Mouse (Mus musculus) limb, embryonic 14.5 days (tissue): ENCODE results near the gene Slc7a4. TPM values are rescaled to one million over a fixed set of nuclear protein-coding genes. Genes with fewer than 3 reads are reported as not detected.

Source experiments
- ATAC-seq: fragments of 200-750 bp; cut with Nextera tagmentation; 2 replicates; pipeline ENCODE4 v1.8.0; 2017; ENCODE audit warnings: low read depth, moderate number of reproducible peaks, moderate TSS enrichment; ENCODE audit not compliant: low FRiP score
- DNase-seq: peaks from one replicate; pipeline ENCODE4 v3.0.0-alpha.2; 2015; ENCODE audit warnings: low spot score
- H3K27ac ChIP-seq: fragments of 300-500 bp; sonication (generic); replicated peaks from 2 replicates; pipeline ENCODE4 v1.5.1; 2014; ENCODE audit warnings: low read depth, mild to moderate bottlenecking, low read length, moderate library complexity, mixed read lengths
- H3K27me3 ChIP-seq: fragments of 300-500 bp; sonication (generic); 2 replicates; pipeline ENCODE4 v1.6.1; 2014; ENCODE audit warnings: low read length, mixed read lengths; ENCODE audit not compliant: control insufficient read depth, insufficient read depth
- H3K36me3 ChIP-seq: fragments of 300-500 bp; sonication (generic); 2 replicates; pipeline ENCODE4 v1.6.1; 2014; ENCODE audit warnings: mild to moderate bottlenecking, low read length, moderate library complexity, mixed read lengths; ENCODE audit not compliant: control insufficient read depth, insufficient read depth
- H3K4me1 ChIP-seq: fragments of 300-500 bp; sonication (generic); 2 replicates; pipeline ENCODE4 v1.6.1; 2014; ENCODE audit warnings: antibody characterized with exemption, low read length, mixed read lengths; ENCODE audit not compliant: control insufficient read depth, insufficient read depth
- H3K4me2 ChIP-seq: fragments of 300-500 bp; sonication (generic); replicated peaks from 2 replicates; pipeline ENCODE4 v1.6.1; 2014; ENCODE audit warnings: low read depth, mild to moderate bottlenecking, low read length, moderate library complexity; ENCODE audit not compliant: severe bottlenecking
- H3K4me3 ChIP-seq: fragments of 300-500 bp; sonication (generic); replicated peaks from 2 replicates; pipeline ENCODE4 v1.5.1; 2014; ENCODE audit warnings: low read length
- H3K9ac ChIP-seq: fragments of 300-500 bp; sonication (generic); 2 replicates; pipeline ENCODE4 v1.6.1; 2014; ENCODE audit warnings: mild to moderate bottlenecking, low read depth, low read length, moderate library complexity; ENCODE audit not compliant: severe bottlenecking
- H3K9me3 ChIP-seq: fragments of 300-500 bp; sonication (generic); 2 replicates; pipeline ENCODE4 v1.6.1; 2016; ENCODE audit warnings: low read length; ENCODE audit not compliant: control insufficient read depth
- POLR2A ChIP-seq: fragments of 200-500 bp; IDR thresholded peaks from 2 replicates; pipeline ENCODE4 v1.8.0; 2012; ENCODE audit warnings: inconsistent platforms, mild to moderate bottlenecking, moderate library complexity, borderline replicate concordance; ENCODE audit not compliant: insufficient read depth, insufficient read length; ENCODE audit errors: extremely low read depth
- WGBS: fragments of 180-500 bp; shearing (Covaris S2); extraction: QIAGEN DNeasy Blood & Tissue Kit; methylation state at CpG from one replicate; pipeline ENCODE4 v1.1.7; 2014; 5-methylcytosine and 5-hydroxymethylcytosine counted together
- polyA plus RNA-seq, 2 experiments: library from polyadenylated mRNA; depleted of rRNA in 1 of 2; stranded (reverse) in 1 of 2; unstranded in 1 of 2; fragments of >200 nt; fragmentation: Nextera tagmentation in 1 of 2; extraction: Ambion mirVana in 1 of 2; gene quantifications; 2 replicates each; pipeline versions ENCODE4 v1.2.1 to v1.2.3; 2012 to 2014

Gene Slc7a4
- polyA plus RNA-seq, 2 experiments = 7.7 to 8.0 TPM

DNA sequence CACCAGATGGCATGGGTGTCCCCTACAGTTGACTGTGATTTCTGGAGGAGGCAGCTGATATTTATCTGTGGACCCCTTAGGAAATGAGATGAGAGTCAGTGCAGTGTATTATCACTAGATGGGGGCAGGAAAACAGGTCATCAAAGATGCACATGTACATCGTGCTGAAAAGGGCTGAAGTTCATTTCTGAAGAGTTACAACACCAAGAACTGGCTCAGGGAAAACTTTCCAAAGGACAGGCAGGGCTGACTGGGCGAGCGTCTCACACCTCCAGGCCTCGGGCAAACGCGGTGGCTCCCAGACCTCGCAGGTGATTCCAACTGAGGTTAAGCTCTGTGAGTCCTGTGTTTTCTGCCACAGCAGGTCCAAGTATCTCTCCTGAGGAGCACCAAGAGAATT lies 30.2 kb downstream of the Slc7a4 start:
- no peak for TF ChIP-seq POLR2A
- H3K4me2 ChIP-seq = no peak overlapping the region
- no peak overlapping the region for H3K4me3 ChIP-seq
- no peak for ATAC-seq
- no peaks in the 10 kb centered on the region for H3K27me3 ChIP-seq
- no peak overlapping the region for H3K9ac ChIP-seq
- DNase-seq = no peak
- H3K36me3 ChIP-seq = no peaks in the 10 kb centered on the region
- H3K27ac ChIP-seq = no peak overlapping the region
- 0 out of 2 replicates have a peak, but pooled peaks cover 10% of the 10 kb centered on the region for H3K4me1 ChIP-seq
- 69% methylated on average over 7 of the region's 7 CpGs for WGBS
- no peaks in the 10 kb centered on the region for H3K9me3 ChIP-seq

DNA sequence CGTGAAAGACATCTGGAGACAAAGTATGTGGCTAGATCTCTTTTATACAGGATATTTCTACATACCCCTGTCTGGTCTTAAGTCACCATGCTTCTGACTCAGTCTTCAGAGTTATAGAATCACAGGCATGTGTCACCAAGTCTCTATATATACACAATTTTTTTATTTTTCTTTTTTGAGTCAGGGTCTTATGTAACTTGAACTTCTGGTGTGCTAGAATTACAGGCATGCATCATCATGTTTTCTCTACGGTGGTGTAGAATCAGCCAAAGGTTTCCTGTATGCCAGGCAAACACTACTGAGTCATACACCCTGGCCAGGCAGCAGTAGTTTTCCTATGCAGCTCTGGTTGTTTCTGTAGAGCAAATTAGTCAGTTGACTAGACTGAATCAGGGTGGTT lies 40.4 kb downstream of the Slc7a4 start:
- no peak for TF ChIP-seq POLR2A
- 64% methylated on average over 2 of the region's 2 CpGs for WGBS

DNA sequence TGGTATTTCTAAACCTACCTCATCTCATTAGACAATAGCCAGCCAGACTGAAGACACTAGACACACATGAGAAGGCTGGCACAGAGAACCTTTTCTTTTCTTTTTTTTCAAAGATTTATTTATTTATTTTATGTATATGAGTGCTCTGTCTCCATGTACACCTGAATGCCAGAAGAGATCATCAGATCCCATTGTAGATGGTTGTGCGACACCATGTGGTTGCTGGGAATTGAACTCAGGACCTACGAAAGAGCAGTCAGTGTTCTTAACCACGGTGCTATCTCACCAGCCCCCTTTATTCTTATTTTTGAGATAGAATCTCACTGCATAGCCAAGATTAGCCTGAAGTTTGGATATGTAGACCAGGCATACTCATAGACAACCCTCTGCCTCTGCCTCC lies 46.4 kb downstream of the Slc7a4 start:
- Histone ChIP-seq H3K4me1 (peaks cover 4% of the 10 kb centered on the region), H3K36me3 (no peaks in the 10 kb centered on the region), H3K9me3 (no peaks in the 10 kb centered on the region), H3K27ac (no peak overlapping the region), H3K9ac (no peak overlapping the region), H3K27me3 (no peaks in the 10 kb centered on the region), H3K4me2 (no peak overlapping the region), H3K4me3 (no peak overlapping the region)
- DNase-seq = no peak
- WGBS = 87% methylated on average over 3 of the region's 3 CpGs
- ATAC-seq = no peak
- no peak for TF ChIP-seq POLR2A

More for the DNA sequence above, 40.4 kb downstream of the Slc7a4 start:
- no peak overlapping the region for H3K9ac ChIP-seq
- no peak overlapping the region for H3K4me2 ChIP-seq
- no peak for DNase-seq
- no peaks in the 10 kb centered on the region for H3K27me3 ChIP-seq
- ATAC-seq = no peak
- no peaks in the 10 kb centered on the region for H3K36me3 ChIP-seq
- no peaks in the 10 kb centered on the region for H3K4me1 ChIP-seq
- no peaks in the 10 kb centered on the region for H3K9me3 ChIP-seq
- no peak overlapping the region for H3K27ac ChIP-seq
- H3K4me3 ChIP-seq = no peak overlapping the region

DNA sequence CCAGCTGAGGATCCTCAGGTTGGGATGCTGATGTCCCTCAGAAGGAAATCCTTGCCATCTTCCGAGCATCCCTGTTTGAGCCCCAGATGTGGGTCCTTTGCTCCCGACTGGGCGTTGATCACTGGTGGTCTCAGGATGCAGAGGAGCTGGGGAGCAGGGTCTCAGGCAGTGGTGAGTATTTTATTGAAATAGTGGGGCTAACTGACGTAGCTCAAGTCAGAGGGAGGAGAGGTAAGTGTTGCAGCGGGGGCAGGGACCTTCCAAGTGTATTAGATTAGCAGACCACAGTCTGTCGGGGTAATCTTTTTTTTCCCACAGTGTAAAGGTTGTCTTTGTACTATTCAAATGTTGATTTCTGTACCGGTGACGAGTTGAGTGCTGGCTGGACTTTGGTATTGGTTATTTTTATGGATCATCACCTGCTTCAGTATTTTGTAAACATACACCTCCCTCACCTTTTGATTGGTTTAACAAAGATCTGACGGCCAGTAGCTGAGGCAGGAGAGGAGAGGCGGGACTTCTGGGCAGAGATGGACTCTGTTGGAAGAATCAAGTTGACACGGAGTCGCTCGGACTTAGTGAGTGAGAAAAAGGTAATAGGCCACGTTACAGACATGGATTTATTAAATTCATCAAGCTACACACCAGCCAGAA lies 50.2 kb downstream of the Slc7a4 start:
- H3K4me1 ChIP-seq = peaks cover 15% of the 10 kb centered on the region

DNA sequence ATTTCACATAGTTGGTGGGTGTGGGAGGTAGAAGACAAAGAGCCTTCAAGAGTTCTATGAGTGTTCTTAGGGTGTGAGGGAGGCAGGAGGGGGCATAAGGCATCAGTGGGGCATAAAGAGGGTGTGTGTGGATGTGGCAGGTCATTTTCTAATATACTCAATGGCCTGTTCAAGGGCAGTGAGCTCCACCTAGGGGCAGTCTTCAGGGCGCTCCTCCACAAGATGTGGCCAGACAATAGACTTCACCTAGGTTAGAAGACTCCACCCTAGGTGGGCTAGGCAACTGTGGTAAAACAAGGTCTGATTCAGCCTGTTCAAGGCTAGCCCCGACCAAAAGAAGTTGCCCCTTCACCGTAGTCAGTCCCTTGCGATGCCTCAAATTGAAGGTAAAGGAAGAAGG lies 50.7 kb downstream of the Slc7a4 start:
- Histone ChIP-seq H3K4me3 (no peak overlapping the region), H3K4me2 (no peak overlapping the region)
- WGBS = 59% methylated on average over 4 of the region's 4 CpGs

More for the DNA sequence above, 50.2 kb downstream of the Slc7a4 start:
- Histone ChIP-seq H3K9me3 (no peaks in the 10 kb centered on the region), H3K4me3 (no peak overlapping the region), H3K4me2 (no peak overlapping the region), H3K9ac (no peak overlapping the region), H3K27me3 (no peaks in the 10 kb centered on the region), H3K27ac (no peak overlapping the region), H3K36me3 (peaks cover 18% of the 10 kb centered on the region)
- TF ChIP-seq POLR2A = no peak
- DNase-seq (no peak), ATAC-seq (no peak)
- 73% methylated on average over 14 of the region's 14 CpGs for WGBS

More for the DNA sequence above, 50.7 kb downstream of the Slc7a4 start:
- H3K27me3 ChIP-seq = no peaks in the 10 kb centered on the region
- H3K9ac ChIP-seq = no peak overlapping the region
- peaks cover 15% of the 10 kb centered on the region for H3K4me1 ChIP-seq
- H3K27ac ChIP-seq = no peak overlapping the region
- ATAC-seq = no peak
- H3K36me3 ChIP-seq = peaks cover 23% of the 10 kb centered on the region
- TF ChIP-seq POLR2A = no peak
- no peaks in the 10 kb centered on the region for H3K9me3 ChIP-seq
- DNase-seq = no peak
